Mouse (Mus musculus) kidney, adult 8-10 months (tissue): ENCODE measurements around the gene Gpr182.
"Not testable (repeated sequence)": the region's sequence is repeated elsewhere in the genome, so short reads cannot be mapped to it uniquely, and the experiment has no call there.

ENCODE experiments used
- DNase-seq, 2 experiments: peaks; one replicate each; pipeline ENCODE4 v3.0.0; 2022

Gene Gpr182

DNA sequence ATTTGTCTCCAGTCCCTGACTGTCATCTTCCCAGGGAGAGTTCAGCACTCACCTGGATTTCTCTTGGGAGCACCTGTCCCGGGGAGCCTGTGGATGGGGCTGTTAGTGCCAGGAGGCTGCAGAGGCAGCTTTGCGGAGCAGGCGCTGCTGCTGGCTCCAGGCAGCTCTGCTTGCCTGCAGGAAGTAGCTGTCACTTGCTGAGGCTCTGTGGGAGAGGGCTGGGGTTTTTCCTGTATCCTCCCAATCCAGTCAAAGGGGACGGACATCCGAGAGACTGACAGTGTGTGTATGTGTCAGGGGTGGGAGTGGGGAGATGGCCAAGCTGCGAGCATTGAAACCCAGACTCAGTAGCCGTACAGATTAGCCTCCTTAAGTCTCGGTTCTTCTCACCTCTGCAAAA, at the start of gene Gpr182:
TSS of gene Gpr182 (minus strand) at position 185 of the 400 bp plus-strand sequence.
- no peak for DNase-seq

DNA sequence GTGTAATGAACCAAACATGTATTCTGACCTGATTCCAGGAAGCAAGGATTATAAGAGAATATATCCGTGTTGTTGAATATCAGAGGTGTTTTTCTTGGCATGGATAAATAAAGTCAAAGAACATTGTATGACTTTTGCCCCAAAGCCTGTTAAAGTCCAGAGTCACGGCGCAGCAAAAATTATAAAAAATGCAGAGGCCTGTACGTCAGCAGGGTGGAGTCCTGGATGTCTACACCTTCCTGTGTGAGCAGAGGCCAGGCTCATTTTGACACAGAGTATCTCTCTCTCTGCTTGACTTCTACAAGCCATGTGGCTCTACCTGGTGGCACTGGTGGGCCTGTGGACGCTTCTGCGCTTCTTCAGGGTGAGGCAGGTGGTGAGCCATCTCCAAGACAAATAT, 49.4 kb upstream of the Gpr182 start, which contains the start of gene Rdh16:
TSS of gene Rdh16 (plus strand) at position 262 of the 400 bp plus-strand sequence.
- DNase-seq: peak; percentile 75 to 78

DNA sequence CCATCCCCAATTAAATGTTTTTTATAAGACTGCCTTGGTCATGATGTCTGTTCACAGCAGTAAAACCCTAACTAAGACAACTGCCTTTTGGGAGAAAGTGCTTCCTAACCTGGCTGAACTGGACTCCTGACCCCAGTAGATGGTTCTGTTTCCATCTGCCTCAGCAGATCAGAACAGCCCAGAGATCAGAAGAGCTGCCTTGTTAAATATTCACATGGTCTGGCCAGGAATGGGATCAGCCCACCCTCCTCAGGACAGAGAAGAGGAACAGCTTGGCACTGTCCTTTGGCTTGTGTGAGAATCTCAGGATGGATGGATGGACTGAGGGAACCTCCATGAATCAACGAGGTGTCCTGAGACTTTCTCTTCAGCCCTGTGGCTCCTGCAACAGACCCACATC, 47.8 kb upstream of the Gpr182 start:
- peak; percentile 77 to 83 for DNase-seq

DNA sequence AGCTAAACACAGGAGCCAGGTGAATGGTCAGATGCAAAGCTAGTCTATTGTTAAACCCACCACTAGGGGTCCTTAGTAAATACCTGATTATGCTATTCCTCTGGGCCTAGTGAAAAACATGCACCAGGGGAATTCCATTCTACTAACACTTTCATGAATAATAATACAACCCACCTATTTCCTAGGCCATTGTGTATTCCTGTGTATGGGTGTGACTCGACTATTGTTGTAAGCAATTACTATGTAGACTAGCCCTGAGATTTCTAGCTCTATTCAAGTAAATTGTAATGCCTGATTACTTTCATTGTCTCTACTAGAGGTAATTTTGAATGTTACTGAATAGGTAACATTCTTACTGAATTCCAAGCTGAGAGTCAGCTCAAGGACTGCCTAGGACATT, 33.9 kb upstream of the Gpr182 start:
- DNase-seq: not testable (repeated sequence)

DNA sequence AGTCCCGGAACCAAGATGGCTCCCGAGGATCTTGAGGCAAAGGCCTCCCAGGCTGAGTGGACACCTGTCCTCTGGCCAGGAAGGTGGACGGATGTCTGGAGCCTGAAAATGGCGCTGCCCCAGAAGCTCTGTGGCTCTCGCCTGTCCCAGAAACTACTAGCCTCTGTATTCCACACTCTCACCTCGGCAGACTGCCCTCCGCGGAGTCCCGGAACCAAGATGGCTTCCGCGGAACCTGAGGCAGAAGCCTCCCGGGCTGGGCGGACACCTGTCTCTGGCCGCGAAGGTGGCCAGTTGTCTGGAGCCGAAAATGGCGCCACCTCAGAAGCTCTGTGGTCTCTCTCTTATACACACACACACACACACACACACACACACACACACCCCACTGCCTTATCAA, 30.8 kb upstream of the Gpr182 start:
- not testable (repeated sequence) for DNase-seq

DNA sequence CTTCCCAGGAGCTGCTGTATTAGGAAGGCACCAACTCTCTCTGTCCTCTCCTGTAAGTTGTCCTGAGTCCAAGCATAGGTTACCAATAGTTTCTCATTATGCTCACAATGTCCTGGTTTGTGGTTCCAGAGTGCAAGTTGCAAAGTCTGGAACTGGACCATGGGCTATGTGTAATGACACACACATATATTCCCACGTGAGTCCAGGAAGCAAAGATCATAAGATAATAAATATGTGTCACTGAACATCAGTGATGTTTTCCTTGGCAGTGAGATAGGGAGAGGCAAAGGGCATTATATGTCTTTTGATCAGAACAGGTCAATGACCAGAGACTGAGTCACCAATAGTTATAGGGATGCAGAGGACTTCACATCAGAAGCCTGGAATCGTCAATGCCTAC, 24.5 kb upstream of the Gpr182 start, which contains the start of gene Rdh9:
TSS of gene Rdh9 (plus strand) at position 376 of the 400 bp plus-strand sequence.
- no peak for DNase-seq

DNA sequence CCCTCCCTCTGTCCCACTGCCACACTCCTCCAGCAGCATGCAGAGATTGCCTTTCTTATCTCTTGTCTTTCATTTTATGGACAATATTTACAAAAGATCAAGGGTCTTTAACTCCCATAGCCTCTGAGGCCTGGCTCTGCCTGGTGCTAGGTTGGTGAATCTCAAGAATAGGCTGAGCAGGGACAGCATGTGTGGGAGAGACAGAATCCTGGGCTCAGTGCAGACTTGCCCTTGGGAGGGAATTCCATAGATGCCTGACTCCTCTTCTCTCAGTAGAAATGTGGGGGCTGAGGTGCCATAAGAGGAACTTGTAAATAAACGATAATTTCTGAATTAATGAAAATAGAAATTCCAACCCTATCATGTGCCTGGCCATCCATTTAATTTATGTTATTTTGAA, 15.0 kb upstream of the Gpr182 start:
- DNase-seq: no peak

DNA sequence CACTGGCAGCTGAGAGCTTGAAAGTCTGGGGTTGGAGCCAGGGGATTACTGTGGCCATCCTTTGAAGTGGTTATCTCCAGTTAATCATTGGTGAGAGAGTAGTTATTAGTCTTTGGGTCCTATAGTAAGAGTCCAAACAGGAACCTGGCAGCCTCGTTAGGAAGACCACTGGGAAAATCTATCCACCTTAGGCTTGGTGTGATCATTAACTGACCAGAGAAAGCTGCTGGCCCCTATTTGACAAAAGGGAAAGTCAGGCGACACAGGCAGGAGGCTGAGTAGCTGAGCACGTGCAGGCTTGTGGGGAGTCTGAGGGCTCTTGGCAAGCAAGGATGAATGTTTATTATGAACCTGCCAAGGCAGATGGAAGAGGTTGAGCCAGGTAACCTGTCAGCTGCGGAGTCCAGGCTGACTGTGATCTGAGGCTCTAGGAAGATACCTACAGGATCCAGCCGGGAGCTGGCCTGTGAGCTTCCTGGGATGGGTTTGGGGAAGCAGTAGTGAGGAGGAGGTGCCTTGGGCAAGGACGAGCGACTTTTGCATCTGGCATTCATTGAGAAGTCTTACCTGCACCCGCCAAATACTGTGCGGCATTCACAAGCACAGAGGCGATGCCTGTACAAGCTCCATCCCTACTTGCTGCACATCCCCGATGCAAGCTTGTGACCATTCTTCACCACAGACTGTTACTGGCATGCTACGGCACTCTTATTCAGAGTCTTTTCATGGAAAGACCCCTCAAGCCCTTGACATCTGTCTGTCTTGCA, 12.6 kb upstream of the Gpr182 start:
- peak; percentile 68 to 84 for DNase-seq

DNA sequence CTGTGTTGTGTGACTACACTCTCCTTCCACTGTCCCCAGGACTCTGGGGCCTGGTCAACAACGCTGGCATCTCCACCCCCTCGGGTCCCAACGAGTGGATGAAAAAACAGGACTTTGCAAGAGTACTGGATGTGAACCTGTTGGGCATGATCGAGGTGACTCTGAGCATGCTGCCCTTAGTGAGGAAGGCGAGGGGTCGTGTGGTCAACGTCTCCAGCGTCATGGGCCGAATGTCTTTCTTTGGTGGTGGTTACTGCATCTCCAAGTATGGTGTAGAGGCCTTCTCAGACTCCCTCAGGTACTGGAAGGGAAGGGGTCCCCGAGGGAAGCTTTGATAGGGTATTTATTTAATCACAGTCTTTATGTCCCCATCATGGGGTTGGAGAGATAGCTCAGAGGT, 11.4 kb upstream of the Gpr182 start:
- DNase-seq: not testable (repeated sequence)

DNA sequence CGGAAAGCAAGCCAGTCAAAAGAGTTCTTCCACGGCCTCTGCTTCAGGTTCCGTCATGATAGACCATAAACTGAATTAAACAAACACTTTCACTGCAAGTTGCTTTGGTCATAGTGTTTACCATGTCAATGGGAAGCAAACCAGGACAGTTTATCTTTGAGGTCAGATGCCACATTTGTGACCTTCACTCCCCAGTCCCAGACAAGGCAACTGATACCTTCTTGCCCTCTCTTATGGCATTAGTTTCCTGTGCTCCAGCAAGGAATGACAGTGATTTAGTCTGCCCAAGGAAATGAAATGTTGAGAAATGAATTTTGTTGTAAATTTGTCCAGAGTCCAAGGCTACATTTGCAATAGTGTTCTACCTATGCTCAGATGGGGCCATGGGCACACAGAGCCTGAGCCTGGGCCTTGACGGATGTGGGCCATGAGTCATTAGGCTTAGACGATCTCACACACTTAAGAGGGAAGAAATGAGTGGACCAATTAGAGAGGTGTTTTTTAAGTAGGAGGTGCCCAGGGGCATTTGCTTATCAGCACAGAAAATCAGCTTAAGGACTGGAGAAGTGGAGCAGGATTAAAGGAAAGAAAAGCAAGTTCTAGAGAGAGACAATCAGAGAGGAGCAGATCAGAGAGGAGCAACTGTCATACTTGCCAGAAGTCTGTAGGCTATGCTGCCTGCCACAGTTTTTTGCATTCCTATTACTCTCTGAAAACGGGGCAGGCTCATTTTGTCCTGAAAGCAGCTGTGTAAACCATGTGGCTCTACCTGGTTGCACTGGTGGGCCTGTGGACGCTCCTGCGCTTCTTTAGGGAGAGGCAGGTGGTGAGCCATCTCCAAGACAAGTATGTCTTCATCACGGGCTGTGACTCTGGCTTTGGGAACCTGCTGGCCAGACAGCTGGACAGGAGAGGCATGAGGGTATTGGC, 7.9 kb upstream of the Gpr182 start, which contains the start of the genes Rdh1 and Rdh16f1:
TSS of gene Rdh1 (plus strand) at position 541 of the 930 bp plus-strand sequence.
TSS of gene Rdh16f1 (plus strand) at position 607 of the 930 bp plus-strand sequence.
- no peak for DNase-seq

DNA sequence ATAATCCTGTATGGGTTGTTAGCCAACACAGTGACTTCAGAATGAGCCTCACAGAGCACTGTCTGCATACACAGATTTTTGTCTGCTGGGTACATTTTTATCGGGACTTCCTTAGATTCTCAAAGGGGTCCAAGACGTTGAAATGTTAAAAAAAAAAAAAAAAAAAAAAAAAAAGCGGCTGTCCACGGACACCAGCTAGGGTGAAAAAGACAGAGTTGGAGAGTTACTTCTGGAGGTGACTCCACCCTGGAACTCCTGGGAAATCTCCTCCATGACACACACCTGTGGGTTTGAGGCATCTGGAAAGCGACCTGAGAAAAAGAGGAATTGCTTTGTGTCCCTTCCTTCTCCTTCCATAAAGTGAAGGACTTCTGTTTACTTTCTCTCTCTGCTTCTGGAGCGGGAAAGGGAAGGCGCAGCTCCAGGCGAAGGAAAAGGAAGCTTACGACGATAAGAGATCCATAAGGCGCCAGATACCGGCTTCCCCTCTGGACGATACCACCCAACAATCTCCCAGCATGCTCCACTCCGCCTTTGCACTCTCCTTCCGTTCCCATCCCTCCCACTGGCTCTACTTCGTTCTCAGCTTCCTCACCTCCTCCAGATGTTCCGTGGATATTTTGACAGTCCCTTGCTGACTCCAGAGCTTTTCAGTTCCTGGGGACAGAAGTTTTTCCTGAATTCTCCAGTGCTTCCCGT, 4.4 kb upstream of the Gpr182 start:
- peak in 1 of 2 experiments; percentile 7 for DNase-seq

DNA sequence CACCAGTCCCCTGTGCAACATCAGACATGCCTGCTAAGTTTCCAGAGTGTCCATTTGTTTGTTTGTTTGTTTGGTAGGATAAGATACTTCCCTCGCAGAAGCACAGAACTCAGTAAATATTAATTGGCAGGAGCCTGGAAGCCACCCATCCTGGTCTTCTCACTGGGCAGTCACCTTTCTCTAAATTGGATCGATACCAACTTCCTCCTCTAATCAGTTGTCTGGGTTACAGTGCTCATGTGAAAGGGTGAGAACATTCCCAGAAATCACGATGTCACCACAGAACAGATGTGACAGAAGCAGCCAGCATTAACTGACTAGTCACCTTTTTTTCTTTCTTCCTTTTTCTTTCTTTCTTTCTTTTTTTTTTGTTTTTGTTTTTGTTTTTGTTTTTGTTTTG, 3.7 kb upstream of the Gpr182 start:
- DNase-seq: no peak

DNA sequence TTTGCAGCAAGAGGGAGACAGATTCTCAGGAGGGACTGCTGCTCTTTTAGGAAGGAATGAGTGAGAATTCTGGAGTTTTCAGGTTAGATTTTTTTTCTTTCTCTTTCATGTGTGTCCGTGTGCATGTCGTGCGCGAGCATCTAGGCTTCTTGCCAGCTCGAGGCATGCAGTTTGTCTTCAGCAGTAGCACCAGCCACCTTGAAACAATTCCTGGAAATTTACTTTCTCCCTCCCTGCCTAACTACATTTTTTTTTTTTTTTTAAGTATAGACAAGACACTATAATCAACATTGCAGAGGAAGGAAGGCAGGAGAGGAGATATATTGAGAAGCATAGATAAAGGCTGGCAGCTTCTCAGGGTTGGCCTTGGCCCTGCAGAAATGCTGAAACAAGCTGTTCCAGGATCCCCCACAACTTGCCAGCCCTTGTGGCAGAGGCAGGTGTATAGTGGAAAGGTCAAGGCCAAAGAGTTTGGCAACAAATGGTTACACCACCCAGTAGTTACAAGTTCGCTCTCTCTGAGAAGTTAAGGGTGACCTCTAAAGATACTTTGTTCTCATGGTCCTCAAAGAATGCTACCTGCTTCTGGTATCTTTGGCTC, 3.1 kb upstream of the Gpr182 start:
- DNase-seq: no peak

DNA sequence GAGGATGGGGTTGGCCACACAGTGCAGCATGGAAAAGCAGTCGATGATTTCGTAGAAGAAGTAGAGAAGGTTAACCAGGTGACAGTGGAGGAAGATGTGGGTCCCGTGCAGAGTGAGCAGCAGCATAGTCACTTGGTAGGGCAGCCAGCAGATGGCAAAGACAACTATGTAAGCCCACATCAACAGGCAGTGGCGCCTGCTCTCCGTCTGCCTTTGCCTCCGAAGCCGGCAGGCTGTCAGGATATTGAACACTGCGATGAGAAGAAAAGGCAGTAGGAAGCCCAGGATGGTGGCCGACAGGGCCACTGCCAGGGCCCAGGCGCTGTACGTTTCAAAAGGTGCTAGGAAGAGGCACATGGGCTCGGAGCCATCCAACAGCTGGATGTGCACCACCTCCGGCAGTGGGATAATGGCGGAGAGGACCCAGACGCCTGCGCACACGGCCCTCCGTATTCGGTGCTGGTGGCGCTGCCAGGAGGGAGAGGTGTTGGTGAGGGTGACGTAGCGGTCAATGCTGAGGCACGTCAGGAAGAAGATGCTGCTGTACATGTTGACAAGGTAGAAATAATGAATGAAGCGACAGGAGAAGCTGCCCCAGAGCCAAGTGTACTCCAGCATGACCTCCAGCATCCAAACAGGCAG, 1.3 kb downstream of the Gpr182 start:
- DNase-seq: no peak

DNA sequence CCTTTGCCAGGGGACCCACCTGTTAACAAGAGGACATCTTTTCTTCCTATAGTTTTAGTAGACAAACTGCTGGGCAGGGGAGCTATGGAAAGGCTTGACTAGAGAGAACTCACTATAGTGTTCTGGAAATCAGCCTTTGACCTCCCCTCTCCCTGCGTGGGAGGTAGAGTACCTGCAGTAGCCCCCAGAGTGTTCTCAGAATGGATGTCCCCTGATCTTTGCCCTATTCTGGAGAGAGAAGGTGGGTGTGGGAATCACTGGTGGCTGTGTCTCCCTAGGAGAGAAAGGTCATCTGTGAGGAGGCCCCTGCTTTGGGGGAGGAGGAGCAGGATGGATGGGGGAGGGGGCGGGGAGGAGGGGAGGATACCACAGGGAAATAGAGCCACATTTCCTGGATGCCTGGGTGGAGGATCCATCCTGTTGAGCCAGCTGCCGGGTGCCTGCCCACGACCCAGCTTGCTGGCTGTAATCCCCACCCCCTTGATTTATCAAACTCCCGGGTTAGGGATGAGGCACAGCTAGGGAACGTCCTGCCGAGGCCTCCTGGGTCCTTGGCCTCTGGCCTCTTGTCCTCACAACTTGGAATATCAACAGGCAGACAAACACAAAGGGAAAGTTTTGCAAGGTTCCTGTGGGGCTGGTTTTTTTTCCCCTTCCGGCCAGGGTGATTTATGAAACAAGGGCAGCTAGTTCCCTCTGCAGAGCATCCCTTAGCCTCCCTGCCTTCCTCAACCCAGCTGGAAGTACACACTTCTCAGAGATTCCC, 2.5 kb downstream of the Gpr182 start:
- peak; percentile 57 to 78 for DNase-seq

DNA sequence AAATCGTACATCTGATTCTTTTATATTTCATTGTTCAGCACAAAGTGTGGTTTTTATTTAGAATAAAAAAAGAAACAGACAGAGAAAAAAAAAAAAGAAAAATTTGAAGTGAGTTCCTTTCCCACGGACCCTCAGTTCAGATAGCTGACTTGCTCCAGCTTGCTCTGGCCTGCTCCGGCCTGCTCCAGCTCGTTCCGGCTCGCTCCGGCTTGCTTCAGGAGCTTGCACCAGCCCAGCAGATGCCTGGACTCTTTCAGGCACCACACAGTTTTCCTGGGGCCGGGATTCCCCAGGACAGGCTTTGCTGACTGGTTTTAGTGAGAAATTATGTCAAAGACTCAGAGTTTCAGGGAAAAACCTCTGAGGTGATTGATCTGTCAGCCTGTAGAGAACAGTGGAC, 4.3 kb downstream of the Gpr182 start:
- peak; percentile 70 to 75 for DNase-seq

DNA sequence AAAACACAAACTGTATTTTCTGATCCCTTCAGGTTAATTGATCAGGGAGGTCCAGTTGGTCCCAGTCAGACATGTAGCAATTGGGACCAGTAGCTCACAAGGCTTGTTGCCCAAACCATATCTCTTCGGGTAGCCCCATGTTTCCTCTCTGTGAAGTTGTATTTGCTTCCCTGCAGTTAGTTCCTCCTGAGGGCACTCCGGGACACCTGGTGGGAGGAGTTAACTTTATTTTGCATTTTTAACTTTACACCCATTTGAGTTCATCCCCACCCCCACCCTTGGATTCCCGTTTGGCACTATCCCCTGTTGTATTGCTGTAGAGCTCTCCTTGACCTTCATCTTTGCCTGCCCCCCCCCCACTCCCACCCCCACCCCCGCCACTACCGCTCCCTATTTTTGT, 5.6 kb downstream of the Gpr182 start:
- no peak for DNase-seq

DNA sequence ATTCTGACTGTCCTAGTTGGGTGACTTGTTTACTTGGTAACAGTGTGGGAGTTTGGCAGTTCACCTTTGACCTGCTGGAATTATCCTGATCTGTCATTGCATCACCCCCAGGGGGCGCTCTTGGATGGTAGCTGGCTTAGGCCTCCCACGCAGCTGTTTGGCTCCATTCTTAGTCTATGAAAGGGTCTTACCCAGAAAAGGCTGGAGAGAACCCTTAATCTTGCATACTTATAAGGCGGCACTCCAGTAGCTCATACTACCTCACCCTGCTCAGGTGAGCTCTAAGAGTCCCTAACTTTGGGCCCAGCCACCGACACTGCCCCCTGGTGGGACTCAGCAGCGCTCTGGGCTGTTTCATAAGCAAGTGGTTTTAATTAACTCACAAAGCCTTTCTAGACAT, 6.9 kb downstream of the Gpr182 start:
- DNase-seq: peak; percentile 47 to 64

DNA sequence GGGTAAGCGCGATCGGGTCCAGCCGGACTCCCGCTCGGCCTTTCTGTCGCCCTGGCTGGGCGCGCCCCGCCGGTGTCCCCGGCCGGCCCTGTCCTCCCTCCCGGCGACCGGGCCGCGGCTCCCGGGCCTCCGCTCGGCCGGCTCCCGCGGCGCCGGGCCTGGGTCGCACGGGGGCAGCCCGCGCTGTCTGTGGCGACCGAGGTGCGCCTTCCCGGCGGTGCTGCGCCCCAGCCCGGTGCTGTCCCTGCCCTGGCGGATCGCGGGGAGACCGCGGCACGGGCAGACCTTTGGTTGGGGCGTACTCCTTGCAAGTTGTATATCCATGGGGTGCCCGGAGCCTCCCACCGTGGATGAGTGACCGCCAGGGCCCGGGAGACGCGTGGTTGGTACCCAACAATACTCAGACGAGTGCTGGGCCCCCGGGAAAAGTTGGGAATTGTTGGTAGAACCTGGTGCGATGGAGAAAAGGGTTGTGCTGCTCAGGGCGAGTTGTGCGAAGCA, 11.8 kb downstream of the Gpr182 start:
- peak in 1 of 2 experiments; percentile 38 for DNase-seq

DNA sequence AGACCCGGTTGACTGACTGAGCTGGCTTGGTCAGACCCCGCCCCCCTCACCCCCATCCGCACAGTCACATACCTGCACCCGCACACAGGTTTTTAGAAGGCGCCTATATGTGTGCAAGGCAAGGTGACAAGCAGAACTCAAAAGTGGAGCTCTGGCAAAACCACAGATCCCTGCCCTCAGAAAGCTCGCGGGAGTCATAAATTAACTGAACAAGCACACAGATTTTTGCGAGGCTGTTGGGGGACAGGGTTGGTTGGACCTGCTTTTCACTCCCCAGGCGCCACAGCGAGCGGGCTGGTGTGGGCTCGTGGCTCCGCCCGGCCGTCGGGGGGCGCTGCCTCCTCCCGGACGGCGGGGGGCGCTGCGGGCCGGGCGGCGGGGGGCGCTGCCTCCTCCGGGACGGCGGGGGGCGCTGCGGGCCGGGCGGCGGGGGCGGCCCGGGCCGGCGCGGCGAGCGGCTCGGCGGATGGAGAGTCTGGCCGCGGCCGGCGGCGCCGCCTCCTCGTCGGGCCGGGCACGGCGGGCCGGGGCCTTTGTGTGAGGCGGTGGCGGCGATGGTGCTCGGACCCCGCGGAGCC, 12.4 kb downstream of the Gpr182 start, which contains the start of gene Zbtb39:
TSS of gene Zbtb39 (plus strand) at position 456 of the 578 bp plus-strand sequence.
- DNase-seq: peak; percentile 65 to 76
